Mouse (Mus musculus): ENCODE measurements around the gene Spata2.
A peak's percentile ranks its signal among the peaks of the same experiment; 100 is the strongest.

The Spata2 gene

GRCm38 (mm10) chr2:167492713-167493636 is at the start of gene Spata2:
Gene Spata2 (minus strand): TSS chr2:167492887.
- DNase-seq (ENCODE audit: low spot score), result peak; percentile 91

GRCm38 (mm10) chr2:167542361-167542760 is 49.7 kb upstream of the Spata2 start:
- no peak for DNase-seq (ENCODE audit: low spot score)

- no peak for DNase-seq (ENCODE audit: low spot score)
These were observed 49.1 kb upstream of the Spata2 start for GRCm38 (mm10) chr2:167541761-167542160.

GRCm38 (mm10) chr2:167541324-167541723 is 48.6 kb upstream of the Spata2 start:
- DNase-seq (ENCODE audit: low spot score), result peak; percentile 59

- no peak for DNase-seq (ENCODE audit: low spot score)
These were observed 47.9 kb upstream of the Spata2 start for GRCm38 (mm10) chr2:167540477-167541110.

GRCm38 (mm10) chr2:167539536-167540476 is 47.1 kb upstream of the Spata2 start:
- no peak for DNase-seq (ENCODE audit: low spot score)

GRCm38 (mm10) chr2:167538671-167539306 is 46.1 kb upstream of the Spata2 start:
- peak; percentile 40 for DNase-seq (ENCODE audit: low spot score)

- DNase-seq (ENCODE audit: low spot score), result peak; percentile 99
These were observed 45.0 kb upstream of the Spata2 start, which contains the start of gene Snai1 for GRCm38 (mm10) chr2:167537476-167538297. Gene Snai1 (plus strand): TSS chr2:167538195.

- no peak for DNase-seq (ENCODE audit: low spot score)
These were observed 43.7 kb upstream of the Spata2 start for GRCm38 (mm10) chr2:167536320-167536945.

- no peak for DNase-seq (ENCODE audit: low spot score)
These were observed 41.2 kb upstream of the Spata2 start for GRCm38 (mm10) chr2:167533880-167534279.

- DNase-seq (ENCODE audit: low spot score), result peak; percentile 79
These were observed 39.4 kb upstream of the Spata2 start for GRCm38 (mm10) chr2:167532131-167532530.

- DNase-seq (ENCODE audit: low spot score), result no peak
These were observed 37.8 kb upstream of the Spata2 start for GRCm38 (mm10) chr2:167530536-167530935.

GRCm38 (mm10) chr2:167529935-167530513 is 37.3 kb upstream of the Spata2 start:
- no peak for DNase-seq (ENCODE audit: low spot score)

- peak; percentile 74 for DNase-seq (ENCODE audit: low spot score)
These were observed 35.6 kb upstream of the Spata2 start for GRCm38 (mm10) chr2:167528278-167528677.

- no peak for DNase-seq (ENCODE audit: low spot score)
These were observed 27.0 kb upstream of the Spata2 start for GRCm38 (mm10) chr2:167519606-167520252.

- no peak for DNase-seq (ENCODE audit: low spot score)
These were observed 23.0 kb upstream of the Spata2 start for GRCm38 (mm10) chr2:167515688-167516087.

- DNase-seq (ENCODE audit: low spot score), result no peak
These were observed 22.0 kb upstream of the Spata2 start for GRCm38 (mm10) chr2:167514641-167515040.

- no peak for DNase-seq (ENCODE audit: low spot score)
These were observed 20.3 kb upstream of the Spata2 start for GRCm38 (mm10) chr2:167512970-167513369.

- DNase-seq (ENCODE audit: low spot score), result no peak
These were observed 19.7 kb upstream of the Spata2 start for GRCm38 (mm10) chr2:167512365-167512764.

All from embryo, embryonic 10.5 days (tissue).